Mouse (Mus musculus): ENCODE data around the gene Cep63. TPM values are rescaled to one million over a fixed set of nuclear protein-coding genes. Genes with fewer than 3 reads are reported as not detected.

The Cep63 gene
- total RNA-seq, 4 experiments from 2014 or later: 29.6 to 40.8 (median 32.6) TPM

DNA sequence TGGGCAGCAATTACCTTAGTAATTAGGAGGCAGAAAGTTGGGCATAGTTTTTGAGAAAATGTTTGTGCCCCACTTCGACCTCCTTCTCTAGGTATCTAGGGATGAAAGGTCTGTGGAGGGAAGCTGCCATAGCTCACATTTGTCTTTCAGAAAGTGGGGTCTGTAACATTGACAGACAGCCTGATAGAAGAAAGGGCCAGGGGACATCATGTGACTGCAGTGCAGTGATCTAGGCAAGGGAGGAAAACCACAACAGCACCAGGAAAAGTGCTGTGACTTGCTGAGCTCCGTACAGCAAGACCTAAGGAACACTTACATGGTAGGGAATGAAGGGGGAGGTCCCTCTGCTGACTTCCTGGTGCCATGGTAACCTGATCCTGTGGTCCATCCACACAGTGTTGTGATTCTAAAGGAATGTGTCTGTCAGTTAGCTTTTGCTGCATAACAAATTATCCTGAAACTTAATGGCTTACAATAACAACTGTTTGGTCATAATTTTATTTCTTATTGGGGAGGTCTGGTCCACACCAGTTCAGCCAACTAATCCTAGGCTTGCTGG, 5.3 kb upstream of the Cep63 start:
- no peak for DNase-seq (ENCODE audit: low spot score in 2 of 2)

DNA sequence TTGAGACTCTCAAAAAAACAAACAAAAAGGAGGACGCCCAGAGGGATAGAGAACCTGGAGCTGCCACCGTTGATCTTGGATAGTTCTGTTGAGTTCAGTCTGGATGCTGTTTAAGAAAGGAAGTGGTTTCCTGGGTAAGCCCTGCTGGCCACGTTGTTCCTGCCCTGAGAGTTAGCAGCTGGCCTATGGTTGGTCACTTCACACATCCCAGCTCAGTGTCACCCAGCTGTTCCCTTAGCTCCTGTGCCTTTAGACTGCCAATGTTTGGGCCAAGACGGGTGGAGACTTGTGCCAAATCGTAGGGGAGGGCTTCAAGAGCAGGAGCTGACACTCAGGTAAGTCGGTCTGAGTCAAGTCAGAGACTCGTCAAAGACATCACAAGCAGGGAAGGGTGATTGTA, 2.7 kb upstream of the Cep63 start:
- no peak for DNase-seq (ENCODE audit: low spot score in 2 of 2)

DNA sequence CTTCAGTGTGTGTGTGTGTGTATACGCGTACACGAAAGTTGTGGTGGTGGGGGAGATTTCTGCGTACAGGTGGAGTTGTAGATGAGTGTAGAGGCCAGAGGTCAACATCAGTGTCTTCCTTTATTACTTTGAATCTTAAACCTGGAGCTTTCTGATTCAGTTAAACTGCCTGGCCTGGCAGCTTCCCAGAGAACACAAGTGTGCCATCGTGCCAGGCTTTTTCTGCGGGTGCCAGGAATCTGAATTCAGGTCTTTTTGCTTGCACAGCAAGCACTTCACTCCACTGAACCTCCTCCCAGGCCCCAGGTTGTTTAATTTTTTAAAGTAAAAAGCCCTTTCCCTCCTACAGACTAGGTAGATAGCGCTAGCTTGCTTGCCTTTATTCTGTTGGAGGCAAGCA, 1.1 kb upstream of the Cep63 start:
- no peak for DNase-seq (ENCODE audit: low spot score in 2 of 2)

DNA sequence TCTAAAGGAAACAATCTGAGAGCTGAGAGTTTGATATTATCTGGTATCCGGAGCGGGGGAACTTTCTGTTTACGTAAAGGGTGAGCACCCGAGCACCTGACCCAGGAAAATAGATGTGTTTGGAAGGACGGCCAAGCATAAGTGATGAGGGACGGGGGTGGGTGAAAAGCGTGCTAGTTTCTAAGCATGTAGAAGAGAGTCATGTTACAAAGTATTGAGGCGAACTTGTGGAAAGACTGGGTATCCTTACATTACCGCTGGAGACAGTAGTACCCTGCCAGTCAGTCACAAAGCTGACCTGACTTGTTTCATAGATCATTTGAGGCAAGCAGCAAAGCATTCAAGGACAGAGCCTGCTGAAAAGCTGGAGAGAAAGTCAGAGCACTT, 498 bp upstream of the Cep63 start:
- DNase-seq (ENCODE audit: low spot score in 2 of 2): no peak

DNA sequence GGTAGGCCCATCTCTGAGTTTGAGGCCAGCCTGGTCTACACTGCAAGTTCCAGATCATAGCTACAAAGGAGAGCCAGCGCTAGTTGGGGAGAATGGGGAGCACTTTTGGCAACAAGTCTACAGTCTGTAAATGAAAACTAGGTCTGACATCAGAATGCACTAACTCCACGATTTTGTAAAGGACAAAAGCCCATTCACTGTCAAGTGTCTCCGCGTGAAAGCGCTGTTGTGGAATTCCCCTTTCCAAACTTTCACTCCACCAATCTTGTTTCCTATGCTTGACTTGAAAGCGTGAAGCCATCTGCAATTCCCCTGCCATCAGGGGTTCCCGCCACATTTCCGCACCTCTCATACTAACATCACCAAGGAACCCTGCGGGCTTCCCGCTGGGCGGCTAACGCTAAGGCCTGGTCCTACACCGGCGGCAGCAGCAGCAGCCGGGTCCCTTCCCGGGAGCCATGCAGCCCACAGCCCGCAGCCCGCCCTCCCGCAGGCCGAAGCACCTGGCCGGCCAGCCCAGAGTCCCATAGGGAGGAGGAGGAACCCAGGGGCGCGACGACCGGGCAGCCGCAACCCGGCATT, 842 bp downstream of the Cep63 start:
- DNase-seq (ENCODE audit: low spot score in 2 of 2): no peak

DNA sequence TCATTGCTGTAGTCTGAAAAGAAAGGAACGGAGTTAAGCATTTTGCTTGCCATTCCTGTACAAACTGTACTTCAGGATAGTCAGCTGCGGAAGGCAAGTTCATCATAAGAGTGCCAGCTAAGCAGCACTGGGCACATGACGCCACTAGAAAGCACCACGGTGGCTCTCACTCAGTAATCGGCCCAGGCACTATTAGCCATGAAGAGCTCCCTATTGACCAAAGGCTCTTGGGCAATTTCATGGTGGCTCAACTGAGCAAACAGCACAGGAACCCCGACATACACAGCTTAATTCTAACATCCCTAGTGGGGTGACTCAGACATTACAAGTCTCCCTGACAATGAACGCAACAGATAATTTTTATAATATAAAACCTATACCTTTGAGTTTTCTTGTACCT, 2.8 kb downstream of the Cep63 start:
- no peak for DNase-seq (ENCODE audit: low spot score in 2 of 2)

DNA sequence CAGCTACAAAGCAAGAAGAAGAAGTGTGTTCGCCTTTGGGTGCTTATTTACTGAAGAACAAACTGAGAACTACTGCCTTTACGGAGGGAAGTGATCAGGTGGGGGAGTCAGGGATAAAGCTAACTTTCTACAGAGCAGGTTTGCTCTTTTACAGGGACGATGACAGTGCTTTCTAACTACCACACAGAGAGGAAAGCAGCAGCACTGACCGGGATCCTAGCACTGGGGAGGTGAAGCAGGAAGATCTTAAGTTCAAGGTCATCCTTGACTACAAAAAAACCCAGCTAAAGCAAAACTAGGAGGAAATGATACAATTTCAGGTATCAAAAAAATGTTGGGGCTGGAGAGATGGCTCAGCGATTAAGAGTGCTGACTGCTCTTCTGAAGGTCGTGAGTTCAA, 3.5 kb downstream of the Cep63 start:
- no peak for DNase-seq (ENCODE audit: low spot score in 2 of 2)

DNA sequence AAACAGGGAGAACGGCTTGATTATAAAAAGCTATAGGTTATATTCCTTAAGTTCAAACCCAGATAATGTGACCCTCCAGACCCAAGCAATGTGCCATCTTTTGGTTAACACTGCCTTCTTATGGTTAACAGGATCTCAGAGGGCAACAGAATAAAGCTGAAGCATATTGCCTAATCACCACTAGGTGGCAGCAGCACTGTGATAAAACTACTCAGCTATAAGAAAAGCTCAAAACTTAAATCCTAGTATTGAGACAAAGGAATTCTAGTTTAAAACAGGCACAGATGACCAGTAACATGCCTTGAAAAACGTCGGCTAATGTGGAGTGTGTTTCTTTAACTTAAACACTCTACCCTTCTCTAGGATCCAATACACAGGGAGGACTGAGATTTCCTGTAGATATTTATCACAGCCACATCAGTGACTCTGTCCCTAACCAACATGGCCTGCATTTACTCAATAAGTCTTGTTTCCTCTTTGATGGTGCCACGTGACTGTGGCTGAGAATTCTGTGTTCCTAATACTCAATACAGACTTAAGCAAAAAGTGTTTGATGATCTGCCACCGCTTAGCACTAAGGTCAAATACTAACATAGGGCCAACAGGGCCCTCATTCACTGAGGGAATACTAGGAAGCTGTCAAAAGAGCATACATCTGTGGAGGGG, 4.0 kb downstream of the Cep63 start:
- DNase-seq (ENCODE audit: low spot score in 2 of 2): no peak

DNA sequence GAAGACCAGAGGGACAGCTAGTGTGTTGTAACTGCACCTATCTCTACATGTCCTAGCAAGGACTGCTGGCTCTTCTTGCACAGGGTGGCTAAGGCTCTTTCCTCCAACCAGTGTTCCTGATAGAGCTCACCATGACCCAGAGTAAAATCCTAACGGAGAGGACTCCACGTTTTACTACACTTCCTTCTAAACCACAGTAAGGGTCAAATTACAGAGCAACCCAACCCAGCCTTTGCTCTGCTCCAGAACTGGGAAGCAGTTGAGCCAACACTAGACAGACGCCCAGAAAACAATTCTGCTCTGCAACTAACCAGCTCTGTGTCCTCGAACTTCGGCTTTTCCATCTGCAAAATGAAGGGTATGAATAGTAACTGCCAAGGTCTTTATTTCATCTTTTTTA, 4.9 kb downstream of the Cep63 start:
- no peak for DNase-seq (ENCODE audit: low spot score in 2 of 2)

DNA sequence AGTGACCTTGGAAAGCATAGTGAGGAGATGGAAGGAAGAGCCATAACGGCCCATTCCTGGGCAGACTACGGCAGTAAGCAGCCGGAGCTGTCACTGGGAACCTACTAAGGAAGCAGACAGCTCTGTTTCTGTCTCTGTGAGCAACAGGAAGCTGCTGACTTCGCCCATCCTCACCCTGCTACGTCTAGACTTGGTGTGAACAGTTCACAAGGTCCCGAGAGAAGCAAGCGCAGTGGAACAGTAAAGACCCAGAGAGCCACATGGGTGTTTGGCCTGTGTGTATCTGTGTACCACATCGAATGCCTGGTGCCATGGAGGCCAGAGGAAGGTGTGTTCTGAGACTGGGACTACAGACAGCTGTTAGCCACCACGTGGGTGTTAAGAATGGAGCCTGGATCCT, 10.1 kb downstream of the Cep63 start:
- DNase-seq (ENCODE audit: low spot score in 2 of 2): no peak

DNA sequence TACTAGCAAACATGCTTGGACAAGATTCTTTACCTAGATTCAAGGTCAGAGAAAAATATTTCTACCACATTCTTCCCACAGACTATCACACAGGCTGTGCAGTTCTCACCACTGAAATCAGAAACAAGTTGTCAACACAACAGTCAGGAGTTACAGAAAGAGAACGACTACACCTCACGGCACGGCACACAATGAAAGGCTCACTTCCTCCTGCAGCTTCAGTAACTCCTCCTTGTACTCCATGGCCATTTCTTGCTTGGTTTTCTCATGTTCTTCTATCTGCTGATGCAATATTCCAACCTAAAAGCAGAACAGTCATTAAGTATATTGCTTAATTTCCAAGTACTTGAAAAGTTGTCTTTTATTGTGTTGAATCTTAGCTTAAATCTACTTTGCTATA, 11.3 kb downstream of the Cep63 start:
- DNase-seq (ENCODE audit: low spot score in 2 of 2): no peak

DNA sequence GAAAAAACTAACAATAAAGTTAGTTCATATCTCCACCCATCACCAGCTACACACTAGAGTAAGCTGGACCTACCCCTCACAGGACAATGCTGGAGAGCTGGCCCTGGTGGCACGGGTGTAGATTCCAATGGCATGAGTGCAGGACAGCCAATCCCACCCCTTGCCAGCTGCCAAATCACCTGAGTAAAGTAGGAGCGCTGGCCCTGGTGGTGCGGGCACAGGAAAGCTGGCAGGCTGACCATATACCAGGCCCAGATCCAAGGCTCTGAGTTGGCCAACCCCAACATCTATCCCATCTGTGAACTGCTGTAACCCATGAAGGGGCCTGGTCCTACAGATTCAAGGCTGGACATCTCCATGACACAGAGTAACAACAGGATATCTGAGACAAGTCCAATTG, 17.1 kb downstream of the Cep63 start:
- DNase-seq (ENCODE audit: low spot score in 2 of 2): no peak

DNA sequence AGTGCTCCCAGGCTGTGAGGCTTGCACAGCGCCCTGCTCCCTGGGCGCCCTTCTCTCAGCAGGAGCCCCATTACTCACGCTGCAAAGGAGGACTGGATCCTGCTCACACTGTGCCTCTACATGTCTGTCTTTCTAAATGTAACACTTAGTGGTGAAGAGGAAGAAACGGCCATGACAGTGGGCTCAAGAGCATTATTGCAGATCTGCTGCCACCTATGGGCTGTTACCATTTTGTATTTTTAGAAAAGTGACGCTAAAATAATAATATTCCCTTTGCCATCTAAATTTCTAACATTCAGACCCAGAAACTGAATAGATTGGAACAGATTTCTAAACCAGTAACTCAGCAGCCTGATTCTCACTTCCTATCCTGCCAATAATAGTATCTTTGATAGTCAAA, 18.9 kb downstream of the Cep63 start:
- no peak for DNase-seq (ENCODE audit: low spot score in 2 of 2)

DNA sequence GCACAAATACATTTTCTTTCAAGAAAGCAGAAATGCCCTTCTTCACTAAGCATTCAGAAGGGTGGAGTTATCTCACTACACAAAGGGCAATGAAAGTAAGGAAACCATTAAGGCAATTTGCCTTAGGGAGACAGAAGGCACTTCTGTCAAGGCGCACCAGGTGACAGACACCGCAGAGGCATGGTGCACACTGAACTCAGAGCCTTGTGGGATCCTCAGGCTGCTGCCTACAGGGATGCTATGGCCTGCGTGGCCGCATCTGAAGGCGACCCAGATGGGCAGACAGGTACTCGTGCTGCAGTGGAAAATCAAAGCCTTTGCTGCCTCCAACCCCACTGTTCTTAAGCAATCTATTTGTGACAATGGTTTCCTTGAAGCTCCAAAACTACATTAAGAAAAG, 21.2 kb downstream of the Cep63 start:
- no peak for DNase-seq (ENCODE audit: low spot score in 2 of 2)

DNA sequence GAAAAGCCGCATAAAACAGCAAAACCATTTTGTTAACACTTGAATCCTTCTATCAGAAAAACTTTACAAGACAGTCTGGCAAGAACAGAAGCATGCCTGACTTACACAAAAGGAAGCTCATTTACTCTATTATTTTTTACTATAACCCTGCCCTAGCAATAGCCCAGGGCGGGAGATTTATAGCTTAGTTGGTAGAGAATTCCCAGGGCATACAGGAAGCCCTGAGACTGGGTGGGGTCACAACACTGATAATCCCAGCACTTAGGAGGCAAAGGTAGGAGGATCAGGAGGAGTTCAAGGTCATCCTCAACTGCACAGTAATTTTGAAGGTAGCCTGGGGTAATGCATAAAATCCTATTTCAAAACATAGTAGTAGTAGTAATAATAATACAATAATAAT, 24.7 kb downstream of the Cep63 start:
- no peak for DNase-seq (ENCODE audit: low spot score in 2 of 2)

DNA sequence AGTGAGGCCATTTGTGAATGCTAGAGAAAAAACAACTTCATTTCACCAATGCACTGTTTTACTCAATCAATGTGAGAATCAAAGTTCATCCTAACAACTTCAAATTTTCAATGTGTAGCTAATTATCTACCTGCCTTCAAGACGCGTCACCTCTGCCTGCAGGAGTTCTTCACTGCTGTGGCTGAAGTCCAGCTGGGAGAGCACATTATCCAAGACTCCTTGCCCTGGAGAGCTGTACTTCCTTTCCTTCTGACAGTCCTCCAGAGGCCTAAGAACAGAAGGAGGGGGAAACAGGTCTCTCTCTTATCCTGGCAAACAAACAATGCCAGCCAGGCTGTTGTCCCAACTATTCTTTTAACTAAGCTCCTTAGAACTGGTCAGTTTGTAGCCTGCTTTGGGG, 25.1 kb downstream of the Cep63 start:
- no peak for DNase-seq (ENCODE audit: low spot score in 2 of 2)

DNA sequence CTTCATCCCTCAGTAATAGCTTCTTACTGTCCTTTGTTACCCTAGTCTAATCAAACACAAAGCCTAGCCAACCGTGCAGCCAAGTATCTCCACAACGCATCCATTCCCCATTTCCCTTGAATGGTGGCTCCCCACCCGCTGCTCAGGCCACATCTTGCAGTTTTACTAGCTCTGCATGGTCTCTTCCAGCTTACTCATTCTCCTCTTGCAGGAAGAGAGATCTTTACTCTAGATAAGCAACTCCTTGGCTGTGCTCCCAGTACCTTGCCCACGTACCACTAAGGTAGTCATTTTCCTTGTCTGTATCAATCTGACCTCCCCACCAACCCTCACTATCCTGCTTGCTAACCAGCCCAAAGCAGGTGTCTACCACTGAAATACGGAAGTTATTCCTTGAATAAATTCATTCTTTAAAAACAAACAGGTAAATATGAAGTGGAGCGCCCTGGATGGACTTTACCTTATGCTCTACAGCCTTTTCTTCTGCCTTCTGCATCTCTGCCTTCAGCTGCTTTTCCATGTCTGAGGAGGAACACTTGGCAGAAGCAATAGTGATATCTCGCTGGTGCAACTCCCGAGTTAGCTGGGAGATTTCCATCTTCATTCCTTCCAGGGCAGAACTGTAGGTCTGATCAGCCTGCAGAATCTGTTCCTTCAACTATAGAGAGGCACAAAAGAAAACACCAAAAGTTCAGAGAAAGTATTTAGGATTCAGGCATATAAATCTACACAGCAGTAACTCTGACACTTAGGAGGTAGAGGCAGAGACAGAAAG, 30.5 kb downstream of the Cep63 start:
- peak in 1 of 2 experiments; percentile 31 for DNase-seq (ENCODE audit: low spot score in 2 of 2)

DNA sequence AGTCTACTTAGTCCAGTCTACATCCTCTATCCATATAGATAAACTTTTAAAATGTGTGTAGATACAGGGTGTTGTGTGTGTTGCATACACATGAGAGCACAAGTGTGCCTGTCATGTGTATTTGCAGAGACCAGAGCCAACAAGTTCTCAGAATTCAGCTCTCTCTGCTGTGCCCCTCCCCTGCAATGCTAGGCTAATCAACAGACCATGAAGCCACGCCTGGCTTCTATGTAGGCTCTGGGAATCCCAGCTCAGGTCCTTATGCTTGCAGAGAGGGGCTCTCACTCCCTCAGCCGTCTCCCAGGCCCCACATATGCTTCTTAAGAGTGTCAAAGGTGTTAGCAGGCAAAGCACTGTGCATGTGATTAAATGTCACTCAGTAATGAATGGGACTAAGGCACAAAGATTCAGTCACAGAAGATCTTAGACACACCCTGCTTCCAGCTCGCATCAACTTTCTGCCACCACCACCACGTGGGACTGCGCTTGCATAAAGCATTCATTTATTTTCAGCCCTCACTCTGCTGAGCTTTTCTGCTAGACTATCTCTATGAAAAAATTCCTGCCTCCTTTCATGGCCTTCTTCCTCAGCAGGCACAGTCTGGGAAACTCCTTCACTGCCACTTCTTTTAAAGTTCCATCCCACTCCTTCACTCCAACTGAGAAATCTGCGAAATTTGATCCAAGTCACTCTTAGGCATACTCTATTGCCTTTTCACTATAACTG, 31.5 kb downstream of the Cep63 start:
- DNase-seq (ENCODE audit: low spot score in 2 of 2): no peak

DNA sequence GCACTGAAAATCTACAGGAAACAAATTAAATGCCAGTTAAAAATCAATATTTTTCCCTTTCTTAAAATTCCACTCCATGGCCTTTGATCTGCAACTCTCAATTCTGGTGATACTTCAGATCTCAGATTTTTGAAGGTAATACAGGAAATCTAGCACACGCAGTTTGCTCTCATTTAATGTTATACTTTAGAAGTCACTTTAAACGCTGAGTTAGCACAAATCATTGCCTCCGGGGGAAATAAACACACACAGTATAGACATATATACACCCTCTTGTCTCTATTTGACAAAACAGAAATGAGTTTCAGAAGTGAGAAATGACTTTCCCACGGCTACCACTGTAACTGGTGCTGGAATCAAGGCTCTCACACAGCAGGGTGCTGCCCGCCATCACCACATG, 39.0 kb downstream of the Cep63 start:
- no peak for DNase-seq (ENCODE audit: low spot score in 2 of 2)

DNA sequence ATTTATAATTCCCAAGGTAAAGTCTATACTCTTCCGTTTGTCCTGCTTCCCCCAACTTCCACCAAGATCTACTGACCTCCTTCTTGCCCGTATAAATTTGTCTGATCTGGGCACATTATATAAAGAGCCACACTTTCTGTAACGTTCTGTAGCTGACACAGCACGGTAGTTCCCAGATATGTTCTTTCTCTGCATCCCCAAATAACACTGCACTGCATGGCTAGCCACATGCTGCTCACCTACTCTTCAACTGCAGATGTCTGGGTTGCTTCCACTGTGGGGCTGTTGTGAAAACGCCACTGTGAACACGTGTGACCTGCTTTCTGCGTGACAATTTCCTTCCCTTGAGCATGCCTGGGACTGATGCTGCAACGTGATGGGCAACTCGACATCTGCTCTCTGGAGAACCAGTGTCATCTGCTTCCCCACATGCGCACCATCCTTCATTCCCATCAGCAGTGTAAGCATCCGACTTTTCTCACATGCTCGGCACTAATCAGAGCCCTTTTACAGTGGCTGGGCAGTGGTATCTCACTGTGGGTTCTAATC, 44.3 kb downstream of the Cep63 start:
- DNase-seq (ENCODE audit: low spot score in 2 of 2): peak in 1 of 2 experiments; percentile 18

DNA sequence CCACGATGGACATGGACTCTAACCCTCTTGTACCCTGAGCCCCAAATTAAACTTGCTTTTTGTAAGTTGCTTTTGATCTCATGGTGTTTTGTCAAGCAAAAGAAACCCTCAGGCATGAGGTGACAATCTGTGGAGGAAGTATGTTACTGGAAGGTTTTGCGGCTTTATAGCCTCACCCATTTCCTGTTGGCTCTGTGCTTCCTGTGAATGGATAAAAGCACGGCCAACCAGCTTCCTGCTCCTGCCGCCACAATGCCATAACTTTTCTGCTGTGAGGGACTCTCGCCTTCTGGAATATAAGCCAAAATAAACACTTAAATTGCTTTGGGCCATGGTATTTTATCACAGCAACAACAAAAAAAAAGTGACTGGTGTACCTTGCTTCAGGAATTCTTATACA, 48.9 kb downstream of the Cep63 start:
- DNase-seq (ENCODE audit: low spot score in 2 of 2): no peak

DNA sequence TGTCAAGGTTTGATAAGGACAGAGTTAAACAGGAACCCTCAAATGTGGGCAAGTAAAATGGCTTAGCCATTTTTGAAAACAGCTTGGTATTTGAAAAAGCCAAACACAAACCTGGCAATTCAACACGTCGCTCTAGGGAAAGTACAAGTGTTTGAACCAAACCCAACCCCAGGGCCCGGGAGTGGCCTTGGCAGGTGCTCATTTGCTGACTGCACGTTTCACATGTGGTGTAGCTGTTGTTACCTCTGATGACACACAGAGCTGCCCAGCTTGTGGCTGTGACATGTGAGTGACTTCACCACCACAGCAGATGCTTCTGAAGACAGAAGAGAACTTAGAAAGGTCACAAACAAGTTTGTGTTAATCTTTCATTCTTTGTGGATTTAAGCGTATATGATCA, 53.4 kb downstream of the Cep63 start:
- DNase-seq (ENCODE audit: low spot score in 2 of 2): no peak

Data from left cerebral cortex, adult 8-10 months (tissue).